Mouse (Mus musculus): ENCODE results near the gene Gm43302. TPM values are rescaled to one million over a fixed set of nuclear protein-coding genes. Genes with fewer than 3 reads are reported as not detected.
"Not testable (repeated sequence)": the region's sequence is repeated elsewhere in the genome, so short reads cannot be mapped to it uniquely, and the experiment has no call there.

The Gm43302 gene
- polyA plus RNA-seq, 1 experiment = 1.3 TPM

GRCm38 (mm10) chr5:105252491-105252890 is 41.0 kb downstream of the Gm43302 start:
- no peak for DNase-seq (ENCODE audit: low read depth)
- TF ChIP-seq CTCF (IDR thresholded peaks at IDR 0.05; ENCODE audit: borderline replicate concordance, extremely low read depth, insufficient read depth, insufficient read length) (no peak), POLR2A (IDR thresholded peaks at IDR 0.05; ENCODE audit: borderline replicate concordance, extremely low read depth, insufficient read depth, insufficient read length, poor library complexity, severe bottlenecking) (no peak)

- not testable (repeated sequence) for DNase-seq (ENCODE audit: low read depth)
These were observed 48.8 kb downstream of the Gm43302 start for GRCm38 (mm10) chr5:105244741-105245140.

DNA sequence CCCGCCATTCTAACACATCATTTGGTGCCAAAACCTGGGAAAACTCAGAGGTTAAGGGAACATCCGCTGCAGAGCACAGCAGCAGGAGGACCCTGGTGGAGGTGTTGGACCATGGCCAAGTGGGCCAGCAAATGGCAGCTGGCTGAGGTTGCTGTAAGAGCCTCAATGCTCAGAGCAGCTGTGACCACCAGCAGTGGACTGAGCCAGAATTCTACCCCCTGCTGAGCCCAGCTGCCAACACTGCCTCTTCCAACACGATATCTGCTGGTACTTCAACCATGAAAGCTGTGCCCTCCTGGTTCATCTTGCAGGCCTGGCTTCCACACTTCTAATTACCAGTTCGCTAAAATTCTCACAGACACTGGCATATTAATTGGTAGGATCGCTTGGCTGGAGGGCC is 52.5 kb downstream of the Gm43302 start:
- peak; percentile 36 for DNase-seq (ENCODE audit: low read depth)

DNA sequence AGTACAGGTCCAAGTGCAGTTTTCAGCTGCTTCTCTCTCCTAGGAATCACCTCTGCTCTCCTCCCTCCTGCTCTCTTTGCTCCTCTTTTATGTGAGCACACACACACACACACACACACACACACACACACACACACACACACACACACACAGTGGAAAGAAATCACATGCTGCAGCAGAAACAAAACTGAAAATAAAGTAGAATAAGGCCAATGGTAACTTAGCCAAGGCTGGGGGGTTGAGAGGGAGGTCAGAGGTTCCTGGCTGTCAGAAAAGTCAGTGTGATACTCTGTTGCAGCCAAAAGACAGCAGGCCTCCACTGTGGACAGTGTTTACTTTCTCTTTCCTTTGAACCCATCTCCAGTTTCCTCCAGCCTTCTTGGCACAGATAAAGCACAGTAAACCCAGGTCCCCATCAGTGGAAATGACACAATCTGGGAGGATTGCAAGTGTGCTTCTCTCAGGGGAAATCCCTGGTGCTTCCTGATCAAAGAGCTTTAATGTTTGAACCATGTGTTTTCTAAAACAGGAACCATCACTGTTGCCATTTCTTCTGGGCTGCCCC is 53.9 kb downstream of the Gm43302 start, which contains the start of gene Gbp10:
Gene Gbp10, minus strand, starts transcription at position 51 of the 565 bp plus-strand sequence.
- DNase-seq (ENCODE audit: low read depth) = peak; percentile 39

GRCm38 (mm10) chr5:105238402-105238801 is 55.1 kb downstream of the Gm43302 start:
- not testable (repeated sequence) for DNase-seq (ENCODE audit: low read depth)

GRCm38 (mm10) chr5:105236040-105236439 is 57.5 kb downstream of the Gm43302 start:
- not testable (repeated sequence) for DNase-seq (ENCODE audit: low read depth)

DNA sequence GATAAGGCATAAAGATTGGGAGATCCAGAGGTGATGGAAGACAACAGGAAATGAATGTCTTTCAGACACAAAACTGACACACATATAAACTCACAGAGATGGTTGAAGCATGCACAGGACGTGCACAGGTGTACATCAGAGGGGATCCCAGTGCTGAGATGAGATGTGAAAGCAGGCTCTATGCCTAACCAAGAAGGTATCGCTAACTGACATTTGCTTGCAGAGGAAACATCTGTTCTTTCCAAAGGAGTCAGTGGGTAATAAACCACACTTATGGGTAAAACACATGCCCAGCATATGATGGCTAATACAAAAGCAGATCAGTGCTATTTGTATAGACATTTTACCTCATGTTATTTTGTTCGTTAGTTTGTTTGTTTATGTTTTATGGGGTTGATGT is 84.5 kb downstream of the Gm43302 start:
- not testable (repeated sequence) for DNase-seq (ENCODE audit: low read depth)

GRCm38 (mm10) chr5:105200791-105201355 is 92.6 kb downstream of the Gm43302 start:
- DNase-seq (ENCODE audit: low read depth) = not testable (repeated sequence)

DNA sequence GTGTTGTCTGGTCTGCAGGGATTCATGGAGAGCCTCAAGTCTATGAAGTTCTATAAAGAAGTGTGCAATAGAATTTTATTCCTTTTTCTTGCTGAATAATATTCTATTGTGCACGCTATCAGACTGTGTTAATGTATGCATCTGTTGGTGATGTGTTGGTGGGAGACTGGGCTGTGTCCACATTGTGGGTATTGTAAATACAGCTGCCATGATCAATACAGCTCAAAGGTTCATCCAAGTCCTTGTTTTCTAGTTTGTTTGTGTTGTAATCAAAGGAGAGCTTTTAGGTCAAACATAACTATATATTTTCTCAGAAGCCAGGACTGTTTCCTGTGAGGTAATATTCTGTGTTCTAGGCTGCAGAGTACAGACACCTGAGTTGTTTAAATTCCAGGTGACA is 94.3 kb downstream of the Gm43302 start:
- not testable (repeated sequence) for DNase-seq (ENCODE audit: low read depth)

DNA sequence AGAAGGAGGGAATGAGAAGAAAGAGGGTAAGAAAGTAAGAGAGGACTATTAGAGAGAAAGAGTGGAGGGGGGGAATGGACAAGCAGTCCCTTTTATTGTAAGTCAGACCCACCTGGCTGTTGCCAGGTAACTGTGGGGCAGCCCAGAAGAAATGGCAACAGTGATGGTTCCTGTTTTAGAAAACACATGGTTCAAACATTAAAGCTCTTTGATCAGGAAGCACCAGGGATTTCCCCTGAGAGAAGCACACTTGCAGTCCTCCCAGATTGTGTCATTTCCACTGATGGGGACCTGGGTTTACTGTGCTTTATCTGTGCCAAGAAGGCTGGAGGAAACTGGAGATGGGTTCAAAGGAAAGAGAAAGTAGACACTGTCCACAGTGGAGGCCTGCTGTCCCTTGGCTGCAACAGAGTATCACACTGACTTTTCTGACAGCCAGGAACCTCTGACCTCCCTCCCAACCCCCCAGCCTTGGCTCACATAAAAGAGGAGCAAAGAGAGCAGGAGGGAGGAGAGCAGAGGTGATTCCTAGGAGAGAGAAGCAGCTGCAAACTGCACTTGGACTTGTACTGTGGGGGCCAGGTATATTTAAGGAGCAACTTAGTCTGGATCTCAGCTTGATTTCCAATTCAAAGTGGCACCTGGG is 95.5 kb downstream of the Gm43302 start:
- not testable (repeated sequence) for DNase-seq (ENCODE audit: low read depth)

GRCm38 (mm10) chr5:105196308-105196707 is 97.2 kb downstream of the Gm43302 start:
- DNase-seq (ENCODE audit: low read depth) = peak; percentile 2

GRCm38 (mm10) chr5:105192536-105192935 is 101.0 kb downstream of the Gm43302 start:
- DNase-seq (ENCODE audit: low read depth) = not testable (repeated sequence)

DNA sequence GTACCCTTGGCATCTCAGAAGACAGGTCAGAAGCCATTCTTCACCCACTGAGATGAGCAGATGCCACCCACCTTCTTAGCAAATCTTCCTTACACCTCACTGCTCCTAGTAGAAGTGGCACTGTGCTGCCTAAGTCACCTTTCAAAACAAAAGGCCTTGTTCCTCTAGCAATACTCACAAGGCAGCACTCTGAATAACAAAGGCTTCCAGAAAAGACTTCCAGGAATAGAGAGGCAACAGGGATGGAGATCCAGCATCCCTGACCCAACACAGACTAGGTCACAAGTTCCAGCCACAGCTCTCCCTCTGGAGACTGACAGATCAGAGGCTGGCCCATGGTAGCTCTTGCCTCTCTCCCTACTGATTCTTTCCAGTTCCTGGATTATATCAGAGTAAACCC is 112.0 kb downstream of the Gm43302 start:
- DNase-seq (ENCODE audit: low read depth) = no peak
- TF ChIP-seq POLR2A (IDR thresholded peaks at IDR 0.05; ENCODE audit: borderline replicate concordance, extremely low read depth, insufficient read depth, insufficient read length, poor library complexity, severe bottlenecking) (no peak), CTCF (IDR thresholded peaks at IDR 0.05; ENCODE audit: borderline replicate concordance, extremely low read depth, insufficient read depth, insufficient read length) (no peak)

Other genes starting within 250 kb of the Gm43302 start
- 0.79 and 1.5 TPM in 2 replicates for gene Gbp9, start 154.2 kb downstream of the Gm43302 start, polyA plus RNA-seq (2012; rRNA removed)
- 0.21 and 1.1 TPM in 2 replicates for gene Gbp8, start 154.2 kb downstream of the Gm43302 start, polyA plus RNA-seq (2012; rRNA removed)
- 1.7 and 2.3 TPM in 2 replicates for gene Gbp4, start 154.1 kb downstream of the Gm43302 start, polyA plus RNA-seq (2012; rRNA removed)
- gene Gbp10, start 54.2 kb downstream of the Gm43302 start, polyA plus RNA-seq (2012; rRNA removed) = 0.57 and 0.83 TPM in 2 replicates
- gene Gbp6, start within 50 bp of the Gm43302 start, polyA plus RNA-seq (2012; rRNA removed) = 1.3 and 2.1 TPM in 2 replicates
- gene Lrrc8b, start 122.1 kb upstream of the Gm43302 start, polyA plus RNA-seq (2012; rRNA removed) = 25.5 and 31.1 TPM in 2 replicates
- gene Lrrc8c, start 225.7 kb upstream of the Gm43302 start, polyA plus RNA-seq (2012; rRNA removed) = 8.9 and 14.8 TPM in 2 replicates